In the genomic region with DNA sequence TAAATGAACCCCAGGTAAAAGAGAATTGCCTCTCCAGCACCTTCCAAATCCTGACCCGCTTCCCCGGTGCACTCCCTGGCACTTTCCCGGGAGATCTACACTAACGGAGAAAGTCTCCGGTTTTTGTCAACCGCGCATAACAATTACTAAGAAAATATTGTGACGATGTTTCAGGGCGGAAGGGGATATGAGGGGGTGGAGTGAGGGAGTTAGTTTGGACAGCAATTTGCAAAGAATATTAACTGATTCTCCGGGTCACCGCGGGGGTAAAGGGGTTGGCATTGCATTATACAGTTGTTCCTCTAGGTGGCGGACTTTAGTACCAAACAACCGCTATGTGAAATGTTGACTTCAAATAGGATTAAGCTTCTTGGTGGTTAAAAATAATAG, we compare ENCODE assay signal across 8 mouse cellular contexts. TPM values are rescaled to one million over a fixed set of nuclear protein-coding genes. Genes with fewer than 3 reads are reported as not detected.
DNase-seq lines count a peak whose midpoint lies in the region; ATAC-seq lines count a peak whose summit lies in the region.

No protein-coding gene starts in this region.

- H3K4me3 ChIP-seq in hindbrain, embryonic 15.5 days: peak overlapping the region; percentile 18

- 1% methylated on average over 14 of the region's 14 CpGs for WGBS in hindbrain, embryonic 15.5 days

- DNase-seq in cerebellum, adult 9-10 months: peak; percentile 7
- no peak for DNase-seq in cerebellum, adult 8-10 months
- peak; percentile 69 to 71 for DNase-seq in right cerebral cortex, adult 2 months (ENCODE audit: low spot score in 2 of 2)
- DNase-seq in right cerebral cortex, postnatal 25 days: no peak
- DNase-seq in B cell, adult 2 months: no peak

- H3K27me3 ChIP-seq in hindbrain, embryonic 15.5 days: peaks cover 85% of the 10 kb centered on the region

- no peak overlapping the region for H3K9ac ChIP-seq in hindbrain, embryonic 15.5 days

- no peaks in the 10 kb centered on the region for H3K36me3 ChIP-seq in hindbrain, embryonic 15.5 days

- 0 out of 2 replicates have a peak, but pooled peaks cover 6% of the 10 kb centered on the region for H3K4me1 ChIP-seq in hindbrain, embryonic 15.5 days (replicated peaks)

- peak overlapping the region; percentile 46 for H3K4me2 ChIP-seq in hindbrain, embryonic 15.5 days

- H3K27ac ChIP-seq in hindbrain, embryonic 15.5 days (replicated peaks): no peak overlapping the region

- 0 out of 2 replicates have a peak, but pooled peaks have one; percentile 16 for ATAC-seq in hindbrain, embryonic 15.5 days (ENCODE audit: low FRiP score, low read depth)
- peak; percentile 70; the same call in 1 of the 2 replicates for ATAC-seq in megakaryocyte-erythroid progenitor cell, adult 5-6 weeks (replicated peaks; ENCODE audit: low FRiP score, low TSS enrichment, poor library complexity, severe bottlenecking)
- no peak for ATAC-seq in erythroblast, adult 5-6 weeks (replicated peaks; ENCODE audit: low FRiP score, poor library complexity, severe bottlenecking)

- no peaks in the 10 kb centered on the region for H3K9me3 ChIP-seq in hindbrain, embryonic 15.5 days

RNA-seq across cellular contexts. Expression of gene Foxg1, which starts 7.9 kb away (rescaled TPM):
- 0.88 TPM in 1 of 2 replicates, not detected in the other for polyA plus RNA-seq in hindbrain, embryonic 15.5 days (2015; fragmentation: Nextera tagmentation; extraction: Ambion mirVana)
- not detected in 2 replicates for total RNA-seq in megakaryocyte-erythroid progenitor cell, adult 5-6 weeks (2014; fragmentation: Nextera tagmentation)
- total RNA-seq in megakaryocyte-erythroid progenitor cell, adult 5-6 weeks (2017): not detected in 2 replicates
- not detected in 2 replicates for total RNA-seq in erythroblast, adult 5-6 weeks (2015; ENCODE audit: low replicate concordance)
- not detected in 2 replicates for total RNA-seq in erythroblast, adult 5-6 weeks (2017; ENCODE audit: low replicate concordance)

RNA-seq across cellular contexts. Expression of gene Gm43517, which starts 10.4 kb away (rescaled TPM):
- not detected in 2 replicates for polyA plus RNA-seq in hindbrain, embryonic 15.5 days (2015; fragmentation: Nextera tagmentation; extraction: Ambion mirVana)
- not detected in 2 replicates for total RNA-seq in megakaryocyte-erythroid progenitor cell, adult 5-6 weeks (2014; fragmentation: Nextera tagmentation)
- total RNA-seq in megakaryocyte-erythroid progenitor cell, adult 5-6 weeks (2017): not detected in 2 replicates
- not detected in 2 replicates for total RNA-seq in erythroblast, adult 5-6 weeks (2015; ENCODE audit: low replicate concordance)
- not detected in 2 replicates for total RNA-seq in erythroblast, adult 5-6 weeks (2017; ENCODE audit: low replicate concordance)

Comparison
In these comparisons a context has a peak if more than half of its experiments do, and no peak if none do; other contexts are left out.
1. DNase-seq: peak in cerebellum, adult 9-10 months (single experiment) and right cerebral cortex, adult 2 months (2 of 2); none in cerebellum, adult 8-10 months (single experiment), right cerebral cortex, postnatal 25 days (single experiment) and B cell, adult 2 months (0 of 2).